Mouse (Mus musculus): ENCODE results near the gene Elp6.

Elp6 gene

DNA sequence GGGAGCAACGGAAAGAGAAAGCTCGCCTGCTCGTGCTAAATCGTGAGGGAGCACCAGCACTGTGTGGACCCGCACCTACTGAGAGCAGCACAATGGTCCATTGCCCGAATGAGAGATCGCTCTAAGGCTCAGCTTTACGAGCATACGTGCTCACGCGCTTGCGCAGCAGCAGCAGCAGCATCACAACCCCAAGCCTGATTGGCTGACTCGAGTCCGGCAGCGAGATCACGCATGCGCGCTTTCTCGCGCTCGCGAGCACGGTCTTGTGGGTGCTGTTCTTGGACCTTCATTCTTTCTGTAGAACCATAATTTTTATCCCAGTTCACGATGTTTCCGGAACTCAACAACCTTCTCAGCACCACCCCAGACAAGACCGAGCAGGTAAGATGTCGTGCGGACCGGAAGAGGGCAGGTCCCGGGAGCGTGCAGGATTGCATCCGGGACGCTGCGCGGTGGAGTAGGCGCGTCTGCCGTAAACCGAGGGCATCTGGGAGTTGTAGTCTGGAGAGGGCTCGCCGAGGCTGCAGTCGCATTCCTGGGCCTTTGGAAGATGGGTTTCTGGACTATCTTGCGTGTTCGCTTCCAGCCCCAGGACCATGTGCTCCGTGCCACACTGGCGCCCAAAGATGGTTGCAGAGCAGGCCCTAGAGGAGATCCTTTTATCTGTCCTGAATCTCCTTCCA, at the start of gene Elp6:
TSS of gene Elp6 (plus strand) at position 205 of the 683 bp plus-strand sequence.
- peak; percentile 97 for DNase-seq (ENCODE audit: low read depth, low spot score)

DNA sequence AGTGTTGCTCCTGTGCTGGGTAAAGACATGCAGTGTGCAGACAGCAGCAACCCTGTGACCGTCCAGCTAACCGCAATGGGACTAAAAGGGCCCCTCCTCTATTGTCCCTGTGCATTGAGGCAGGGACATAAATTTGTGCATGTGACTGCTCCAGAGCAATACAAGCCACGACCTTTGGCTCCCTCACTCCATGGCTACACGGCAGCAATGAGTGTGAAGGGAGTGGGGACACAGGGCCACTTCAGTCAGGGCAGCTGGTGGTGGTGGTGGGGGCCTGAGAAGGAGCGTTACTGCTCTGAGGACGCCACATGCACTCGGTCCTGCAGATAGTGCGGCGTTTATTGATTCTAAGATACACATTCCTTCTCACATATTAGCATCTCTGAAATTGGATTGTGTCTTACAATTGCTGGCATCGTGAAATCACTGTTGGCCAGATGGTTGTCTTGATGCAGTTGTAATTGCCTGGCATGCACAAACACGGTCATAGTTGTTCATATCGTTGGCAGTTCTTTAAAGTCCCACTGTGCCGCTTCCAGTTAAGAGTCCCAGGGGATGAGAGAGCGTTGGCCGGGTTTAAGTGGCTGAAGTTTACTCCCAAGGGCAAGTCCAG, 49.5 kb upstream of the Elp6 start:
- DNase-seq (ENCODE audit: low read depth, low spot score) = no peak

- DNase-seq (ENCODE audit: low read depth, low spot score) = no peak
Observed at GRCm38 (mm10) chr9:110258646-110259045, 46.3 kb upstream of the Elp6 start.

DNA sequence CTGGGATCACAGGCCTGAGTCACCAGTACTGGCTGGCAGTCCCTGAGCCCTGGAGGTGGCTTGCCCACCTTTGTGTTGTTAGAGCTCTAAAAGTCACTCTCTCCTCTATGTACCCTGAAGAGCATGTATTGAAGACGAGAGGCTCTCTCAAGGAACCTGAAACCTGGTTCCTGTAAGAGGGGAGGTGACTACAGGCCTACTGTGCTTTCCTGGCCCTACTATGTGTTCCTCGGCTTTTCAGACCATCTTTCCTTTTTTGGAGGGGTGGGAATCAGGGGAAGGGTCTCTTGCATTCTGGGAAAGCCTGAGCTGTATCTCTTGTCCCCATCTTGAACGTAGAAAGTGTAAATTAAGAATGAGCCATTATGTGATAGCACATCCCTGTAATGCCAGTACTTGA, 45.9 kb upstream of the Elp6 start:
- DNase-seq (ENCODE audit: low read depth, low spot score) = no peak

- DNase-seq (ENCODE audit: low read depth, low spot score) = no peak
Observed at GRCm38 (mm10) chr9:110263181-110263580, 41.8 kb upstream of the Elp6 start.

DNA sequence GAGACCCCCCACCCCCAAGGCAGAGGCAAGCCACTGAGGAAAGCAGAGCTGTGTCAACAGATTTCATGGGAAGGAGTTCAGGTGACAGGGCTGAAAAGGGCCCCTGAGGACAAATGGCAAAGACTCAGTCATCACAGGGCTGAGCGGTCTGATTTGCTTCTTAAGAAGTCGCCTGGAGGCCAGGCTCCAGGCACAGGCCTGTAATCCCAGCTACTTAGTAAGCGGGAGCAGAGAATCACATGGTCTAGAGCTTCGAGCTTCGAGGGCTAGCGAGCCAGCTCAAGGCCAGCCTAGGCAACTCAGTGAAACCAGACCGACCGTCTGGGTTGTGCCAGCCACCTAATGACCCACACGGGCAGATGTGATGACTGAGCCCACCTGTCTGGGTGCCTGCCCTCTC, 40.0 kb upstream of the Elp6 start:
- no peak for DNase-seq (ENCODE audit: low read depth, low spot score)

GRCm38 (mm10) chr9:110268416-110268815, 36.6 kb upstream of the Elp6 start:
- DNase-seq (ENCODE audit: low read depth, low spot score) = no peak

- DNase-seq (ENCODE audit: low read depth, low spot score) = no peak
Observed at GRCm38 (mm10) chr9:110272330-110272729, 32.6 kb upstream of the Elp6 start.

- no peak for DNase-seq (ENCODE audit: low read depth, low spot score)
Observed at GRCm38 (mm10) chr9:110273507-110273906, 31.5 kb upstream of the Elp6 start.

GRCm38 (mm10) chr9:110275882-110276281, 29.1 kb upstream of the Elp6 start:
- peak; percentile 93 for DNase-seq (ENCODE audit: low read depth, low spot score)

- DNase-seq (ENCODE audit: low read depth, low spot score) = no peak
Observed at GRCm38 (mm10) chr9:110277431-110277881, 27.5 kb upstream of the Elp6 start.

GRCm38 (mm10) chr9:110284075-110284697, 20.8 kb upstream of the Elp6 start:
- no peak for DNase-seq (ENCODE audit: low read depth, low spot score)

DNA sequence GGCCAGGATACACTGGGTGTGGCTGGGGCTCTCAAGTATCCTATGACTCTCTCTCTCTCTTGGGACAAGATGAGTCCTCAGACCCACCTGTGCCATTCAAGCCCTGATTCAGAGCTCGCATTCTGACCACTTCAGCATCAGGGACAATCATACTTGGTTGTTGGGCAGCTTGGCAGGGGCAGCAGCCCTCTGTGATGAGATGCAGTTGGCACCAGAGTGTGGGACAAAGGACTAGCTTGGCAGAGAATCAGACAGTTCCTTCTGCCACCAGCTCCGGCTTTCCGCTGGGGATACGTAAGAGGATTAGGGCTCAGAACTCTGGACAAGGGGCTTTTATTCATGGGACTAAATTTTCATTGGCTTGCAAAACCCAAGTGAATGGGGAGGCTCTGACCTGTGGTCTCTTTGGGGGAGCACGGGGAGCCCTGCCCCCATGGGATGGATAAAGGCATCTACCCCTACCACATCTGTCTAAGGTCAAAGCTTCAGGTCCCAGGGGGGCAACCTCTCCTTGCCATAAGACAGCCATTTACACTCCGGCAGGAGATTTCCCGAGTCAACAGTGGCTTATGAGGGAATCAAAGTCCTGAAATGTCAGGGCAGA, 17.6 kb upstream of the Elp6 start:
- DNase-seq (ENCODE audit: low read depth, low spot score) = no peak

- no peak for DNase-seq (ENCODE audit: low read depth, low spot score)
Observed at GRCm38 (mm10) chr9:110293254-110293718, 11.7 kb upstream of the Elp6 start.

- peak; percentile 28 for DNase-seq (ENCODE audit: low read depth, low spot score)
Observed at GRCm38 (mm10) chr9:110293873-110294415, 11.0 kb upstream of the Elp6 start.

- DNase-seq (ENCODE audit: low read depth, low spot score) = peak; percentile 73
Observed at GRCm38 (mm10) chr9:110294786-110295185, 10.2 kb upstream of the Elp6 start.

GRCm38 (mm10) chr9:110296867-110297627, 7.9 kb upstream of the Elp6 start:
- peak; percentile 94 for DNase-seq (ENCODE audit: low read depth, low spot score)

DNA sequence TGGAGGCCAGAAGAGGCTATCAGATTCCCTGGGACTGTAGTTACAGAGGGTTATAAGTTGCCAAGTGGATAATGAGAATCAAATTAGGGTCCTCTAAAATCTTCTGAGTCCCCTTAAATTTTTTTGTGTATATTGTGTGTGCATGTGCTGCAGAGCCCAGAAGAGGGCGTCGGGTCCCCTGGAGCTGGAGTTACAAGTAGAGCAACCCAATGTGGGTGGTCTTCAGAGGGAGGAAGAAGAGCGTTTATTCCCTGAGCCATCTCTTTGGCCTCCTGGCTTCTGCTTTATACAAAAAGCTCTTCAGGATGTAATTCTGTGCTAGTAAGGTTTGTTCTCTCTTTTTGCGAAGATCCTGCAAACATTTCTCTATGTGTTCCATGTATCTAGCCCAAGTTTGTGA, 457 bp upstream of the Elp6 start:
- peak; percentile 77 for DNase-seq (ENCODE audit: low read depth, low spot score)

GRCm38 (mm10) chr9:110306371-110306770, 1.4 kb downstream of the Elp6 start:
- no peak for DNase-seq (ENCODE audit: low read depth, low spot score)

GRCm38 (mm10) chr9:110314706-110315105, 9.7 kb downstream of the Elp6 start:
- no peak for DNase-seq (ENCODE audit: low read depth, low spot score)

DNA sequence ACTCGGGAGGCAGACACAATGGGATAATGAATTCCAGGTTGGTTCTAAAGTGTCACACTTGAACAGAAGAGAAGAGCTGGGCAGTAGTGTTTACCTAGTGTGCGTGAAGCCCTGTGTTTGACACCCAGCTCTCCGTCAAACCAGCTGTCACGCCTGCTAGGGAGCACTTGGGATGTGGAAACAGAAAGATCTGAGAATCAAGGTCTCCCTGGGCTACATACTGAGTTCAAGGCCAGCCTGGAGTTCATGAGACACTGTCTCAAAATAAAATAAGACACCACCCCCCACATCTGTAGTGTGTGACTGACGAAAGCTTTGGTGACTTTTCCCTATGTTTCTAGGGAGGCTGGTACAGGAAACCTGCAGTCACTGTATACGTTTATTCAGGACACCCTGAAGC, 10.4 kb downstream of the Elp6 start:
- DNase-seq (ENCODE audit: low read depth, low spot score) = no peak
